Mouse (Mus musculus) hindbrain, embryonic 16.5 days (tissue): ENCODE data around the gene Fam19a5. TPM values are rescaled to one million over a fixed set of nuclear protein-coding genes. Genes with fewer than 3 reads are reported as not detected.

Source experiments
- ATAC-seq: fragments of 200-750 bp; cut with Nextera tagmentation; 2 replicates; pipeline ENCODE4 v1.8.0; 2017; ENCODE audit warnings: moderate TSS enrichment, moderate library complexity
- H3K27ac ChIP-seq: fragments of 300-500 bp; sonication (generic); 2 replicates; pipeline ENCODE4 v1.5.1; 2014; ENCODE audit warnings: low read depth, mild to moderate bottlenecking, control low read depth, low read length, moderate library complexity
- H3K27me3 ChIP-seq: fragments of 300-500 bp; sonication (generic); replicated peaks from 2 replicates; pipeline ENCODE4 v1.6.1; 2014; ENCODE audit warnings: low read length; ENCODE audit not compliant: control insufficient read depth, insufficient read depth
- H3K36me3 ChIP-seq: fragments of 300-500 bp; sonication (generic); 2 replicates; pipeline ENCODE4 v1.6.1; 2014; ENCODE audit warnings: mild to moderate bottlenecking, low read length, moderate library complexity, mixed read lengths; ENCODE audit not compliant: control insufficient read depth, insufficient read depth
- H3K4me1 ChIP-seq: fragments of 300-500 bp; sonication (generic); 2 replicates; pipeline ENCODE4 v1.6.1; 2014; ENCODE audit warnings: low read depth, low read length; ENCODE audit not compliant: control insufficient read depth, insufficient read depth
- H3K4me2 ChIP-seq: fragments of 300-500 bp; sonication (generic); 2 replicates; pipeline ENCODE4 v1.6.1; 2014; ENCODE audit warnings: mild to moderate bottlenecking, low read length, control low read depth, moderate library complexity
- H3K4me3 ChIP-seq: fragments of 300-500 bp; sonication (generic); 2 replicates; pipeline ENCODE4 v1.5.1; 2014; ENCODE audit warnings: mild to moderate bottlenecking, low read length, control low read depth, moderate library complexity
- H3K9ac ChIP-seq: fragments of 300-500 bp; sonication (generic); 2 replicates; pipeline ENCODE4 v1.6.1; 2014; ENCODE audit warnings: low read depth, mild to moderate bottlenecking, control low read depth, low read length, moderate library complexity
- H3K9me3 ChIP-seq: fragments of 300-500 bp; sonication (generic); 2 replicates; pipeline ENCODE4 v1.6.1; 2014; ENCODE audit warnings: mild to moderate bottlenecking, low read length, moderate library complexity; ENCODE audit not compliant: control insufficient read depth
- WGBS: fragments of 180-500 bp; shearing (Covaris S2); extraction: QIAGEN DNeasy Blood & Tissue Kit; methylation state at CpG from one replicate; pipeline ENCODE4 v1.1.7; 2014; 5-methylcytosine and 5-hydroxymethylcytosine counted together
- polyA plus RNA-seq: library from polyadenylated mRNA; unstranded; fragments of >200 nt; fragmentation: Nextera tagmentation; extraction: Ambion mirVana; gene quantifications from 2 replicates; pipeline ENCODE4 v1.2.1, GENCODE M21; 2015

The Fam19a5 gene
- polyA plus RNA-seq, 1 experiment from 2014 or later = 28.3 TPM

- WGBS = 70% methylated on average over 5 of the region's 5 CpGs
- peak; percentile 55; the same call in 1 of the 2 replicates for ATAC-seq
- no peaks in the 10 kb centered on the region for H3K9me3 ChIP-seq
Observed at GRCm38 (mm10) chr15:87646313-87647061, 102.4 kb downstream of the Fam19a5 start.

GRCm38 (mm10) chr15:87649651-87650050, 105.6 kb downstream of the Fam19a5 start:
- WGBS = 56% methylated on average over 2 of the region's 2 CpGs
- H3K4me2 ChIP-seq = no peak overlapping the region
- no peak overlapping the region for H3K9ac ChIP-seq
- H3K27ac ChIP-seq = no peak overlapping the region
- no peaks in the 10 kb centered on the region for H3K36me3 ChIP-seq
- no peak for ATAC-seq
- H3K9me3 ChIP-seq = no peaks in the 10 kb centered on the region
- H3K4me1 ChIP-seq = peaks cover 7% of the 10 kb centered on the region
- H3K4me3 ChIP-seq = no peak overlapping the region
- H3K27me3 ChIP-seq = no peaks in the 10 kb centered on the region

More at GRCm38 (mm10) chr15:87646313-87647061, 102.4 kb downstream of the Fam19a5 start:
- H3K27me3 ChIP-seq = no peaks in the 10 kb centered on the region
- no peak overlapping the region for H3K4me3 ChIP-seq
- no peak overlapping the region for H3K4me2 ChIP-seq
- no peaks in the 10 kb centered on the region for H3K36me3 ChIP-seq
- no peak overlapping the region for H3K9ac ChIP-seq
- H3K27ac ChIP-seq = no peak overlapping the region
- peaks cover 7% of the 10 kb centered on the region for H3K4me1 ChIP-seq

- H3K9ac ChIP-seq = no peak overlapping the region
- no peaks in the 10 kb centered on the region for H3K36me3 ChIP-seq
- no peaks in the 10 kb centered on the region for H3K9me3 ChIP-seq
- no peaks in the 10 kb centered on the region for H3K27me3 ChIP-seq
- no peaks in the 10 kb centered on the region; the same call in 1 of the 2 replicates for H3K4me1 ChIP-seq
- ATAC-seq = no peak
- H3K27ac ChIP-seq = no peak overlapping the region
- WGBS = 68% methylated on average over 6 of the region's 6 CpGs
- H3K4me2 ChIP-seq = no peak overlapping the region
- no peak overlapping the region for H3K4me3 ChIP-seq
Observed at GRCm38 (mm10) chr15:87654551-87654950, 110.5 kb downstream of the Fam19a5 start.

GRCm38 (mm10) chr15:87656496-87657155, 112.5 kb downstream of the Fam19a5 start:
- Histone ChIP-seq H3K27ac (no peak overlapping the region), H3K27me3 (no peaks in the 10 kb centered on the region), H3K4me3 (no peak overlapping the region), H3K9me3 (no peaks in the 10 kb centered on the region), H3K4me1 (no peaks in the 10 kb centered on the region; the same call in 1 of the 2 replicates), H3K36me3 (no peaks in the 10 kb centered on the region), H3K4me2 (no peak overlapping the region), H3K9ac (no peak overlapping the region)
- ATAC-seq = no peak
- WGBS = 48% methylated on average over 20 of the region's 20 CpGs

GRCm38 (mm10) chr15:87659729-87660128, 115.6 kb downstream of the Fam19a5 start:
- WGBS = 91% methylated on average over 6 of the region's 6 CpGs
- H3K9ac ChIP-seq = no peak overlapping the region
- H3K27me3 ChIP-seq = no peaks in the 10 kb centered on the region
- no peaks in the 10 kb centered on the region for H3K36me3 ChIP-seq
- no peak overlapping the region for H3K4me3 ChIP-seq
- ATAC-seq = no peak
- H3K4me1 ChIP-seq = no peaks in the 10 kb centered on the region; the same call in 1 of the 2 replicates
- H3K27ac ChIP-seq = no peak overlapping the region
- no peak overlapping the region for H3K4me2 ChIP-seq
- H3K9me3 ChIP-seq = no peaks in the 10 kb centered on the region

- Histone ChIP-seq H3K36me3 (no peaks in the 10 kb centered on the region), H3K27me3 (no peaks in the 10 kb centered on the region), H3K4me3 (no peak overlapping the region), H3K4me2 (no peak overlapping the region), H3K9ac (no peak overlapping the region), H3K4me1 (peaks cover 8% of the 10 kb centered on the region), H3K27ac (no peak overlapping the region), H3K9me3 (no peaks in the 10 kb centered on the region)
- ATAC-seq = no peak
- 72% methylated on average over 7 of the region's 7 CpGs for WGBS
Observed at GRCm38 (mm10) chr15:87661954-87662353, 117.9 kb downstream of the Fam19a5 start.

GRCm38 (mm10) chr15:87666041-87666750, 122.1 kb downstream of the Fam19a5 start:
- H3K27me3 ChIP-seq = no peaks in the 10 kb centered on the region
- no peak overlapping the region for H3K9ac ChIP-seq
- peaks cover 20% of the 10 kb centered on the region for H3K4me1 ChIP-seq
- no peak overlapping the region for H3K4me3 ChIP-seq
- no peaks in the 10 kb centered on the region for H3K36me3 ChIP-seq
- no peak overlapping the region for H3K4me2 ChIP-seq
- no peak overlapping the region for H3K27ac ChIP-seq
- ATAC-seq = 0 out of 2 replicates have a peak, but pooled peaks have one; percentile 7
- WGBS = 82% methylated on average over 13 of the region's 13 CpGs
- H3K9me3 ChIP-seq = no peaks in the 10 kb centered on the region

- H3K4me1 ChIP-seq = peaks cover 29% of the 10 kb centered on the region
- no peaks in the 10 kb centered on the region for H3K27me3 ChIP-seq
- H3K9me3 ChIP-seq = no peaks in the 10 kb centered on the region
- WGBS = 42% methylated on average over 7 of the region's 7 CpGs
- no peak overlapping the region for H3K9ac ChIP-seq
- no peak; the same call in 1 of the 2 replicates for ATAC-seq
- H3K4me3 ChIP-seq = no peak overlapping the region
- no peaks in the 10 kb centered on the region for H3K36me3 ChIP-seq
- no peak overlapping the region for H3K4me2 ChIP-seq
- H3K27ac ChIP-seq = no peak overlapping the region
Observed at GRCm38 (mm10) chr15:87667416-87667815, 123.3 kb downstream of the Fam19a5 start.

- peaks cover 34% of the 10 kb centered on the region for H3K4me1 ChIP-seq
- peak overlapping the region; percentile 12; the same call in 1 of the 2 replicates for H3K27ac ChIP-seq
- H3K27me3 ChIP-seq = no peaks in the 10 kb centered on the region
- 62% methylated on average over 5 of the region's 5 CpGs for WGBS
- no peaks in the 10 kb centered on the region for H3K36me3 ChIP-seq
- no peak for ATAC-seq
- H3K4me2 ChIP-seq = no peak overlapping the region
- H3K9me3 ChIP-seq = no peaks in the 10 kb centered on the region
- H3K4me3 ChIP-seq = no peak overlapping the region
- H3K9ac ChIP-seq = no peak overlapping the region
Observed at GRCm38 (mm10) chr15:87668112-87668511, 124.0 kb downstream of the Fam19a5 start.
